Mouse (Mus musculus): ENCODE results near the gene Tmsb15b1. TPM values are rescaled to one million over a fixed set of nuclear protein-coding genes. Genes with fewer than 3 reads are reported as not detected.

The Tmsb15b1 gene
- polyA plus RNA-seq, 2 experiments from 2014 or later, result 24.2 to 27.3 TPM

Other genes starting within 250 kb of the Tmsb15b1 start
- gene Morf4l2, start 233.2 kb downstream of the Tmsb15b1 start, polyA plus RNA-seq (2017; shearing (Covaris generic)), result 10 to 100 TPM; 77.2 to 78.0 TPM
- gene Glra4, start 196.7 kb downstream of the Tmsb15b1 start, polyA plus RNA-seq (2017; shearing (Covaris generic)), result not detected
- 1 to 10 TPM; 2.1 to 3.2 TPM for gene Plp1, start 154.2 kb downstream of the Tmsb15b1 start, polyA plus RNA-seq (2017; shearing (Covaris generic))
- not detected for gene Rab9b, start 108.1 kb downstream of the Tmsb15b1 start, polyA plus RNA-seq (2017; shearing (Covaris generic))
- gene H2bfm, start 49.5 kb downstream of the Tmsb15b1 start, polyA plus RNA-seq (2017; shearing (Covaris generic)), result not detected
- 10 to 100 TPM; 12.5 to 78.4 TPM for gene Tmsb15b2, start 1.4 kb downstream of the Tmsb15b1 start, polyA plus RNA-seq (2017; shearing (Covaris generic))
- gene Tmsb15l, start within 50 bp of the Tmsb15b1 start, polyA plus RNA-seq (2017; shearing (Covaris generic)), result 10 to 100 TPM in 1 of 2 experiments, 1 to 10 TPM in 1; 3.0 to 17.7 TPM
- 10 to 100 TPM; 45.7 to 49.4 TPM for gene Zcchc18, start 16.3 kb upstream of the Tmsb15b1 start, polyA plus RNA-seq (2017; shearing (Covaris generic))
- 1 to 10 TPM; 5.9 to 9.5 TPM for gene Slc25a53, start 61.4 kb upstream of the Tmsb15b1 start, polyA plus RNA-seq (2017; shearing (Covaris generic))
- 1 to 10 TPM; 3.3 to 6.2 TPM for gene Fam199x, start 72.7 kb upstream of the Tmsb15b1 start, polyA plus RNA-seq (2017; shearing (Covaris generic))
- not detected for gene Esx1, start 145.2 kb upstream of the Tmsb15b1 start, polyA plus RNA-seq (2017; shearing (Covaris generic))

Measured in CD4-positive, CD25-positive, alpha-beta regulatory T cell, adult 4 months (primary cell).